Comparison of ENCODE assay signal across 23 mouse cellular contexts in the genomic region with DNA sequence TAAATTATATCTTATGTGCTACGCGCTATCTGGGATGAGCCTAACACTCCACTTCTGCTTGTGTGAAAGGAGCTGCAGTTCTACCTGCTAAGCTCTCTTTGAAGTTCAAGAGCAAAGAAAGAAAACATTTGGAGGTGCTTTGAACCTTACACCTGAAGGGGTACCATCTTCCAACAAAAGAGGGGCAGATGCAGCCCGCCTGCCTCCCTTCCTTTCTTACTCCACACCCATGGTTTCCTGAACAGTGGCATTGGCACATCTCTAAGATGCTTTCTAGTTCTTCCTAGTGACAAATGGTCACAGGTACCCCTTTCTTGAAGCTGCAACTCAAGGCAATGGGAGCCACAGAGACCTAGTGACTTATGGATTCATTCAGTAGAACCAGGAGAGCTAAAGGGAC.
"Had no signal": no experiment of that assay in that cellular context is flagged by ENCODE, and none has a peak within 500 bp of the region (broad histone marks: within the 10 kb centered on the region; RNA-seq: fewer than 3 reads in every experiment).

No protein-coding gene starts in this region.

- H3K4me3 ChIP-seq: heart, embryonic 13.5 days; heart, embryonic 15.5 days; hindbrain, embryonic 13.5 days; hindbrain, embryonic 15.5 days; kidney, embryonic 15.5 days; limb, embryonic 13.5 days; limb, embryonic 15.5 days had no signal

- H3K27ac ChIP-seq: heart, embryonic 13.5 days; heart, embryonic 15.5 days; hindbrain, embryonic 13.5 days; hindbrain, embryonic 15.5 days; hindbrain, postnatal 0 days; kidney, embryonic 15.5 days; kidney, postnatal 0 days; limb, embryonic 13.5 days; limb, embryonic 15.5 days had no signal

- ATAC-seq: hindbrain, postnatal 0 days; intestine, embryonic 16.5 days had no signal

- H3K27me3 ChIP-seq: heart, embryonic 13.5 days; heart, embryonic 15.5 days; hindbrain, embryonic 13.5 days; hindbrain, embryonic 15.5 days; kidney, embryonic 15.5 days; limb, embryonic 13.5 days; limb, embryonic 15.5 days had no signal

- H3K36me3 ChIP-seq: heart, embryonic 13.5 days; heart, embryonic 15.5 days; hindbrain, embryonic 13.5 days; hindbrain, embryonic 15.5 days; kidney, embryonic 15.5 days; limb, embryonic 13.5 days had no signal

- H3K4me1 ChIP-seq: heart, embryonic 13.5 days; heart, embryonic 15.5 days; hindbrain, embryonic 13.5 days; hindbrain, embryonic 15.5 days; limb, embryonic 13.5 days; limb, embryonic 15.5 days had no signal

- H3K9me3 ChIP-seq: heart, embryonic 13.5 days; heart, embryonic 15.5 days; hindbrain, embryonic 13.5 days; hindbrain, embryonic 15.5 days; kidney, embryonic 15.5 days; limb, embryonic 13.5 days; limb, embryonic 15.5 days had no signal

- DNase-seq: gastrocnemius, postnatal 14 days; gastrocnemius, postnatal 36 days; heart, adult 18-20 months; heart, postnatal 14 days; heart, postnatal 36 days; kidney, adult 11 months; kidney, adult 2 months; kidney, adult 9 months; kidney, postnatal 14 days; kidney, postnatal 36 days; layer of hippocampus, adult 9-11 months; layer of hippocampus, postnatal 36 days; left cerebral cortex, postnatal 4 days had no signal
